Mouse (Mus musculus) kidney, adult 2 months (tissue): Measurements from ENCODE around the gene Psmd12.

Experiments used
- CTCF ChIP-seq: fragments of 200-500 bp; conservative IDR thresholded peaks from 2 replicates; pipeline ENCODE4 v1.5.1; 2011; ENCODE audit warnings: low read depth, mild to moderate bottlenecking, control low read depth, low read length, moderate library complexity, mixed read lengths; ENCODE audit not compliant: insufficient read depth, insufficient read length
- POLR2A ChIP-seq: fragments of 200-500 bp; IDR thresholded peaks from one replicate; pipeline ENCODE4 v1.6.1; 2011; ENCODE audit warnings: low read depth, low read length, control low read depth

DNA sequence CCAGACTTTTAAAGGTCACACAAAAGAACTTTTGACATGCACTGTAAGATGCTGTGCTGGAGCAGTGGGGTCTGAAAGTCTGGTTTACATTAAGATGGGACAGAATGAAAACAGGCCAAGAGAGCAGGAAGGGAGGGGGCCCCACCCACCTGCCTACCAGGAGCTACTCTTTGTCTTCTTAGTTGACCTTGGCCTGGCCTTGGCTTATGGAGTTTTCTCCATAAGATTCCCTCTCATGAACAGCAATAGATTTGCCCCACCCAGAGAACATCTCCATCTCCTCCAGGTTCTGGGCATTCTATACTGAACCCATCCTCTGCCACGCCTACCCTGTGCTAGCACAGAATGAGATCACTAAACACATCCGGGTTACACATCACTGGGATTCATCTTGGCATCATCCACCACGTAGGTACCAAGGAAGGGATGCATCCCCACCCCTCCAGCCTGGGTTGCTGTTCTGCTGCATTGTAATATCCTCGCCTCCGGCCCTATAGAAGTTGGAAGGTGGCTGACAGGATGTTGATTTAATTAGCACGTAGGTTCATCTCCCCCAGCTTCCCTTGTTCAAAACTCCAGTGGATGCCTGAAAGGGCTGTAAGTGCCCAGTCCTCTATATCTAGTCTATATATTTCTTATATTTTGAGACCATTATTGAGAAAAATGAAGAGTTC lies 43.4 kb upstream of the Psmd12 start:
- TF ChIP-seq CTCF (no peak), POLR2A (no peak)
